Mouse (Mus musculus) cerebellum, adult 2 months (tissue): ENCODE results near the gene Gga1.

Experiments used
- CTCF ChIP-seq: fragments of 200-500 bp; IDR thresholded peaks from 2 replicates; pipeline ENCODE4 v1.5.1; 2011; ENCODE audit warnings: low read depth, mild to moderate bottlenecking, control low read depth, low read length, moderate library complexity, borderline replicate concordance; ENCODE audit not compliant: insufficient read depth
- POLR2A ChIP-seq: fragments of 200-500 bp; IDR thresholded peaks from 2 replicates; pipeline ENCODE4 v1.6.1; 2011; ENCODE audit warnings: low read length, control low read depth, borderline replicate concordance; ENCODE audit not compliant: insufficient read depth

GRCm38 (mm10) chr15:78922700-78923099 lies 45.7 kb downstream of the Gga1 start:
- TF ChIP-seq POLR2A, result no peak
- no peak for TF ChIP-seq CTCF
